Mouse (Mus musculus) hindbrain, embryonic 14.5 days (tissue): ENCODE measurements around the gene Eno4. TPM values are rescaled to one million over a fixed set of nuclear protein-coding genes. Genes with fewer than 3 reads are reported as not detected.

ENCODE experiments used
- ATAC-seq: fragments of 200-750 bp; cut with Nextera tagmentation; 2 replicates; pipeline ENCODE4 v1.8.0; 2017; ENCODE audit warnings: moderate number of reproducible peaks, mild to moderate bottlenecking, moderate TSS enrichment, moderate library complexity; ENCODE audit not compliant: low FRiP score
- DNase-seq: peaks from one replicate; pipeline ENCODE4 v3.0.0-alpha.2; 2015; ENCODE audit warnings: low spot score
- H3K27ac ChIP-seq: fragments of 300-500 bp; sonication (generic); 2 replicates; pipeline ENCODE4 v1.5.1; 2014; ENCODE audit warnings: mild to moderate bottlenecking, moderate library complexity
- H3K27me3 ChIP-seq: fragments of 300-500 bp; sonication (generic); 2 replicates; pipeline ENCODE4 v1.6.1; 2014; ENCODE audit warnings: mild to moderate bottlenecking, low read length, mixed read lengths; ENCODE audit not compliant: control insufficient read depth, insufficient read depth
- H3K36me3 ChIP-seq: fragments of 300-500 bp; sonication (generic); replicated peaks from 2 replicates; pipeline ENCODE4 v1.6.1; 2014; ENCODE audit not compliant: control insufficient read depth, insufficient read depth
- H3K4me1 ChIP-seq: fragments of 300-500 bp; sonication (generic); replicated peaks from 2 replicates; pipeline ENCODE4 v1.6.1; 2014; ENCODE audit warnings: antibody characterized with exemption, low read length, mixed read lengths; ENCODE audit not compliant: control insufficient read depth, insufficient read depth
- H3K4me2 ChIP-seq: fragments of 300-500 bp; sonication (generic); replicated peaks from 2 replicates; pipeline ENCODE4 v1.6.1; 2014; ENCODE audit warnings: mild to moderate bottlenecking, moderate library complexity
- H3K4me3 ChIP-seq: fragments of 300-500 bp; sonication (generic); replicated peaks from 2 replicates; pipeline ENCODE4 v1.5.1; 2014; ENCODE audit warnings: mild to moderate bottlenecking, low read length
- H3K9ac ChIP-seq: fragments of 300-500 bp; sonication (generic); 2 replicates; pipeline ENCODE4 v1.6.1; 2014
- H3K9me3 ChIP-seq: fragments of 300-500 bp; sonication (generic); 2 replicates; pipeline ENCODE4 v1.6.1; 2016; ENCODE audit warnings: low read length; ENCODE audit not compliant: control insufficient read depth
- WGBS: fragments of 180-500 bp; shearing (Covaris S2); extraction: QIAGEN DNeasy Blood & Tissue Kit; methylation state at CpG from one replicate; pipeline ENCODE4 v1.1.7; 2014; 5-methylcytosine and 5-hydroxymethylcytosine counted together
- microRNA-seq: library from miRNA; unstranded; fragments of <30 nt; microRNA quantifications from one replicate; pipeline ENCODE4, GENCODE M21; 2016
- polyA plus RNA-seq: library from polyadenylated mRNA; unstranded; fragments of >200 nt; fragmentation: Nextera tagmentation; extraction: Ambion mirVana; gene quantifications from 2 replicates; pipeline ENCODE4 v1.2.1, GENCODE M21; 2014

The Eno4 gene
- polyA plus RNA-seq, 1 experiment from 2014 or later, result 2.0 TPM

- peaks cover 27% of the 10 kb centered on the region for H3K4me1 ChIP-seq
- 54% methylated on average over 5 of the region's 5 CpGs for WGBS
- peak overlapping the region; percentile 18 for H3K4me2 ChIP-seq
- no peak for ATAC-seq
- H3K9ac ChIP-seq, result no peak overlapping the region
- H3K27ac ChIP-seq, result no peak overlapping the region
- 0 out of 2 replicates have a peak, but pooled peaks cover 1% of the 10 kb centered on the region for H3K36me3 ChIP-seq
- peaks cover 77% of the 10 kb centered on the region for H3K27me3 ChIP-seq
- no peaks in the 10 kb centered on the region for H3K9me3 ChIP-seq
- 0 out of 2 replicates have a peak overlapping the region, but pooled peaks have one; percentile 5 for H3K4me3 ChIP-seq
- DNase-seq, result no peak
These were observed 36.8 kb downstream of the Eno4 start for GRCm38 (mm10) chr19:58980056-58980440.

GRCm38 (mm10) chr19:58981571-58981970 is 38.3 kb downstream of the Eno4 start:
- peaks cover 27% of the 10 kb centered on the region for H3K4me1 ChIP-seq
- no peak overlapping the region for H3K27ac ChIP-seq
- no peaks in the 10 kb centered on the region for H3K36me3 ChIP-seq
- DNase-seq (no peak), ATAC-seq (no peak)
- H3K9me3 ChIP-seq, result no peaks in the 10 kb centered on the region
- no peak overlapping the region for H3K4me3 ChIP-seq
- no peak overlapping the region for H3K4me2 ChIP-seq
- no peak overlapping the region for H3K9ac ChIP-seq
- WGBS, result 14% methylated on average over 9 of the region's 9 CpGs
- peaks cover 70% of the 10 kb centered on the region for H3K27me3 ChIP-seq

GRCm38 (mm10) chr19:59002827-59003226 is 59.6 kb downstream of the Eno4 start:
- Histone ChIP-seq H3K27ac (no peak overlapping the region), H3K36me3 (peaks cover 20% of the 10 kb centered on the region), H3K9me3 (no peaks in the 10 kb centered on the region), H3K4me2 (no peak overlapping the region), H3K4me3 (no peak overlapping the region), H3K27me3 (no peaks in the 10 kb centered on the region), H3K4me1 (no peaks in the 10 kb centered on the region), H3K9ac (no peak overlapping the region)
- DNase-seq (no peak), ATAC-seq (no peak)
- 87% methylated on average over 6 of the region's 6 CpGs for WGBS

- peak; percentile 32 for DNase-seq
These were observed 63.5 kb downstream of the Eno4 start for GRCm38 (mm10) chr19:59006577-59007340.

GRCm38 (mm10) chr19:59010802-59011201 is 67.6 kb downstream of the Eno4 start:
- no peak for ATAC-seq
- no peaks in the 10 kb centered on the region for H3K9me3 ChIP-seq
- WGBS, result 77% methylated on average over 5 of the region's 5 CpGs
- no peak overlapping the region for H3K9ac ChIP-seq
- H3K27ac ChIP-seq, result no peak overlapping the region
- peaks cover 8% of the 10 kb centered on the region; the same call in 1 of the 2 replicates for H3K36me3 ChIP-seq
- H3K4me2 ChIP-seq, result no peak overlapping the region
- no peak for DNase-seq
- H3K27me3 ChIP-seq, result no peaks in the 10 kb centered on the region
- H3K4me3 ChIP-seq, result no peak overlapping the region
- no peaks in the 10 kb centered on the region for H3K4me1 ChIP-seq

More at GRCm38 (mm10) chr19:59006577-59007340, 63.5 kb downstream of the Eno4 start:
- peaks cover 12% of the 10 kb centered on the region for H3K36me3 ChIP-seq
- WGBS, result 48% methylated on average over 15 of the region's 15 CpGs
- H3K9ac ChIP-seq, result no peak overlapping the region
- no peaks in the 10 kb centered on the region for H3K4me1 ChIP-seq
- H3K4me2 ChIP-seq, result peak overlapping the region; percentile 19; the same call in 1 of the 2 replicates
- peak overlapping the region; percentile 44; the same call in 1 of the 2 replicates for H3K27ac ChIP-seq
- no peaks in the 10 kb centered on the region for H3K9me3 ChIP-seq
- peak; percentile 46; the same call in 1 of the 2 replicates for ATAC-seq
- H3K4me3 ChIP-seq, result no peak overlapping the region
- H3K27me3 ChIP-seq, result no peaks in the 10 kb centered on the region

Small RNA genes within 50 kb of the gene (microRNA-seq; reads per million reads assigned to microRNA genes)
- gene Mir3086, result 2.4 reads per million, percentile 8 among the genes with 10 or more reads in this experiment

Other genes starting within 250 kb of the Eno4 start
- 0.35 TPM in 1 of 2 replicates, not detected in the other for gene Pnliprp1, start 214.5 kb upstream of the Eno4 start, polyA plus RNA-seq
- 0.16 TPM in 1 of 2 replicates, not detected in the other for gene Pnliprp2, start 183.7 kb upstream of the Eno4 start, polyA plus RNA-seq
- gene 1700019N19Rik, start 149.0 kb upstream of the Eno4 start, polyA plus RNA-seq, result not detected in 2 replicates
- gene Hspa12a, start 229 bp downstream of the Eno4 start, polyA plus RNA-seq, result 40.5 and 45.5 TPM in 2 replicates
- gene Shtn1, start 132.7 kb downstream of the Eno4 start, polyA plus RNA-seq, result 51.8 and 63.9 TPM in 2 replicates
- gene Vax1, start 226.6 kb downstream of the Eno4 start, polyA plus RNA-seq, result not detected in 2 replicates